Mouse (Mus musculus): Measurements from ENCODE around the gene Zswim1.
"Not testable (repeated sequence)": the region's sequence is repeated elsewhere in the genome, so short reads cannot be mapped to it uniquely, and the experiment has no call there.

The Zswim1 gene

DNA sequence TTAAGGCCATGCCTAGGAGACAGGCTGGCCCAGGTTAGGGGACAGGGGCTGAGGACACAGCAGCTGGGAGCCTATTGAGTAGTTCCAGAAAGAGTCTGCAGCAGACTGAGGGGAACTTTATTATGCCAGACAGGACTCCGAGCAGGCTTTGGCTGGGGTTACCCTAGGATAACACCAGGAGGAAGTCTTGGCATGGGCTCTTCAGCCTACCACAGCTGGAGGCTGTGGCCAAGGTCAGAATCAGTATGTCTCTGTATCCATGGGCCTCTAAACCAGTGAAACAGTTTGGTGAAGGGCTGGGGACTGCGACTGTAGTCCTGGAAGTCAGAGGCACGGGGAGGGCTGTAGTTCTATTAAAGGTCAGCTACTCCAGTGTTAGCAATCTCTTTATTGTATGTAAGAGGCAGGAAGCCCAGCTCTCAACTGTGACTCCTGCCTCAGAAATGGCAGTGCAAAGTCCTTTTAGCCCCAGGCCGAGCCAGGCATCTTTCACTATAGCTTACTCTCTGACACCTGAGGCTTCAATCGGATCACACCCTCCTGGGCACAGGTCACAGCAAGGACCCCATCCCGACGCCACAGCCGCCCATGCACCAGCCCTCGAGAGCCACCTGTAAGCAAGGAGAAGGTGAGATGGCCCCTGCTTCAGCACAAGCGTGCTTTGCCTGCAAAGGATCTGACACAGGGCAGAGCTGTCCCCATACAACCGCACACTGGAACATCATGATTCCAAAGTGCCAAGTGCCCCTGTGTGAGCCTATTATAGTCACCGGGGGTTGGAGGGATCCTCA lies 29.9 kb upstream of the Zswim1 start:
- DNase-seq (ENCODE audit: low spot score in 2 of 2) = no peak

DNA sequence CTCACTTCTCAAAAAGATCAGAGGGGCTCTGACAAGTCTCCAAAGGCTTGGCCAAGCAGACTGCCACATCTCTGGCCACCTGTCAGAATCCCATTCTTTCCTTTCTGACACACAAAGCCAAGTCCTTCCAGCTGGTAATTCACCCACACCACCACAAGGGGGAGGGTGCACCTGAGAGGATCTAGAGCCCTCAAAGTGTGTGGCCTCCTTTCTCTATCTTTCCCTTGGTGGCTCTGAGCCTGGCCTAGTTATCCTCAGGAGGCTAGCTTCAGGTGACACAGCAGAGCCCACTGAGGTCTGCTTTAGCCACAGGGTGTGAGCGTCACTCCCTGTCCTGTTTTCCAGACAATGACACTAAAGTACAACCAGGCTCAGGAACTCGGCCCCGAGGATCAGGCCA lies 29.2 kb upstream of the Zswim1 start:
- peak; percentile 73 to 87 for DNase-seq (ENCODE audit: low spot score in 2 of 2)

DNA sequence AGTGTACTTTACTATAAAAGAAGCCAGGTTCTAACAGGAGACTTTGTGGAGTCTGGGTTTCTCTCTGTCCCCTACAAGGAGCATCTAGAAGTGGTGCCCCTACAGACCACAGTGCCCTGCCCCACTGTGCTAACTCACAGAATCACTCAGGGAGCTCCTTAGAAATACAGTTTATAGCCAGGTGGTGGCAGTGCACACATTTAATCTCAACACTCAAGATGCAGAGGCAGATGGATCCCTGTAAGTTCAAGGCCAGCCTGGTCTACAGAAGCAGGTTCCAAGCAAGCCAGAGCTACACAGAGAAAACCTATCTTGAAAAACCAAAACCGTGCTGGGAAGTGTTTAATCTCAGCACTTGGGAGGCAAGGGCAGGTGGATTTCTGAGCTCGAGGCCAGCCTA lies 28.7 kb upstream of the Zswim1 start:
- no peak for DNase-seq (ENCODE audit: low spot score in 2 of 2)

DNA sequence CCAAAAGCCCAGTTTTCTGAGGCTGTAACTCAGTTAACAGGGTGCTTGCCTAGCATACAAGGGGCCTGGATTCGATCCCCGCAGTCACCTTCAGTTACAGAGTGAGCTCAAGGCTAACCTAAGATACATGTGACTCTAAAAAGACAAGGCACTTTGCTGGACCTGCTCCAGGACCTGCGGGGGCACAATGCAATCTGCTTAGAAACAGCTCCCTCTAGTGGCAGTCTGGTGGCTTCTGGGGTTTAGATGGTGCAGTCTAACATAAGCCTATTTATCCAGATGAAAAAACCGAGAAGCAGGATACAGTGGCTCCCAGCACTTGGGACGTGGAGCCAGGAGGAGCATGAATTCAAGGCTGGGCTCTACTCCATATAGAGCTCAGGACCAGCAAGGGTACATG lies 28.2 kb upstream of the Zswim1 start:
- DNase-seq (ENCODE audit: low spot score in 2 of 2) = peak; percentile 83 to 89

DNA sequence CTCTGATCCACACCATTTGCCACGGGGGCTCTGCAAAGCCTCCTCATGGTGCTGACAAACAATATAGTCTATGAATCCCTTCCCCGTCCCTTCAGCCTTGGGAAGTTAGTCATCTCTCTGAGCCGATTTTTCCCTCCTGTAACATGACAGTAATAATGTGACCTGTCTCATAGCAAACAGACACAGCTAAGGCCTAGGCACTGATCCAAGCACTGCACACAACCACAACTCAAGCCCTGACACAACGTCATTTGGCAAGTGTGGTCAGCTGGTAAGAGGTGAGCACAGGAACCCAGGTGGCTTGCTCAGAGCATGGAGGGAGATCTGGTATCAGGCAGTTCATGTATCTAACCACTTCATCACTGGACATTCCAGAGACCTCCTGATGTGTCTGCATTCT lies 26.6 kb upstream of the Zswim1 start:
- DNase-seq (ENCODE audit: low spot score in 2 of 2) = no peak

DNA sequence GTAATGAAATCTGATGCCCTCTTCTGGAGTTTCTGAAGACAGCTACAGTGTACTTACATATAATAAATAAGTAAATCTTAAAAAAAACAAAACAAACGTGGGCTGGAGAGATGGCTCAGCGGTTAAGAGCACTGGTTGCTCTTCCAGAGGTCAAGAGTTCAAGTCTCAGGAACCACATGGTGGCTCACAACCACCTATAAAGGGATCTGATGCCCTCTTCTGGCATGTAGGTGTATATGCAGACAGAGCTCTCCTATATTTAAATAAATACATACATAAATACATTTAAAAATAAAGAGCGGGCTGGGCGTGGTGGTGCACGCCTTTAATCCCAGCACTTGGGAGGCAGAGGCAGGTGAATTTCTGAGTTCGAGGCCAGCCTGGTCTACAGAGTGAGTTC lies 23.9 kb upstream of the Zswim1 start:
- DNase-seq (ENCODE audit: low spot score in 2 of 2) = not testable (repeated sequence)

DNA sequence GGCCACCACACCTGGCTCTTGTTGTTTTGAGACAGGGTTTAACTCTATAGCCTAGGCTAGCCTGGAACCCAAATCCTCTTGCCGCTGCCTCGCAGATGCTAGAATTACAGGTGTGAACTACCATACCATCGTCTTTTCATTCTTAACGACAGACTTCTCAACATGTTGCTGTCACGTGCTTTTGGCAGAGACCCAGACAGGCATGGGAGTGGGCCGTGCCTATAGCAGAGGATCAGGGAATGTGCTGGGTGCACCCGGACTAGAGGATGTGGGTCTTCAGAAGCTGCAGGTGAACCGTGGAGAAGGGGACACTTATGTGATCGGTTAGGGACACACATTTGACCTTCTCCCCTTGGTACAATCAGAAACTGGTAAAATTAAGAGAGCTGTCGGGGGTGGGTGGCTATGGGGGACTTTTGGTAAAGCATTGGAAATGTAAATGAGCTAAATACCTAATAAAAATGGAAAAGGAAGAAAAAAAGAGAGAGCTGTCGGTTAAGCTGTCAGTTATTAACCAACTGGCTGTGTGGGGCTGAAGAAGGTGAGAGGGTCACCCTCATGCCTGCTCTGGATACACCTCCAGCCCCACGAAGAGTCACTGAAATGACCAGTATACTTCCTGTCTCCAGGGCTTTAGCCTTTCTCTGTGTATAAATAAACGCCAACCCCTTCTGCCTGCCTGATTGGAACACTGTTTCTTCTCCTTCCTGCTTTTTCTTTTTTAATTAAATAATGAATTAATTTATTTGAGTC lies 22.1 kb upstream of the Zswim1 start:
- no peak for DNase-seq (ENCODE audit: low spot score in 2 of 2)

DNA sequence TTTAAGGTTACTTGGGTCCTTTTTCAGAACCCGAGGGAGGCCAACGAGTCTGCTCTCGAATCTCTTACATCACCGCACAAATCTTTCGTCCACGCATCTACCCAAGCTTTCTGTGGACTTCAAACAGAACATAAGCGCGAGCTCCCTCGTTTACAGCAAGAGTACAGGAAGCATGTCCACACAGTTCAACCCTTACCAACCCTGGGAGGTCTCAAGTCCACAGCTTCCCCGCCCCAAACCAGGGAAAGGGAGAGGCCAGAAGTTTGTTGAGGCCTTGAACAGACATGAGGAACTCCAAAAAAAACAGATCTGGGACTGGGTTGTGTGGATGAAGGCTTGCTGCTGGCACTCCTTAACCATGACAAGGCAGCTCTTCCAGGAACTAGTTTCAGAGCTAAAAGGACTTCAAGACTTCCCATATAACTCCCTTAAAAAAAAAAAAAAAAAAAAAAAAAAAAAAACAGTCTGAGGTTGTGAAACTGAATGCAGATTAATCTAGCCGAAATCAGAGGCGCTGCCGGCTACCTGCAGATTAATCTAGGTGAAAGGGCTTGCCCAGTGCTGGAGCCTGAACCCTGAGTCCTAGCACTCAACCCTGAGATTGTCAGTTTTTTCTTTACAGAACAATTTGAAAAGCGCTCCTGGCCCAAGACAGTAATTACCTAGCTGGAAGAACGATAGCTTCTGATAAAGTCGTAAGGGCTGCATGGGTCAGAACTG lies 19.1 kb upstream of the Zswim1 start:
- no peak for DNase-seq (ENCODE audit: low spot score in 2 of 2)

DNA sequence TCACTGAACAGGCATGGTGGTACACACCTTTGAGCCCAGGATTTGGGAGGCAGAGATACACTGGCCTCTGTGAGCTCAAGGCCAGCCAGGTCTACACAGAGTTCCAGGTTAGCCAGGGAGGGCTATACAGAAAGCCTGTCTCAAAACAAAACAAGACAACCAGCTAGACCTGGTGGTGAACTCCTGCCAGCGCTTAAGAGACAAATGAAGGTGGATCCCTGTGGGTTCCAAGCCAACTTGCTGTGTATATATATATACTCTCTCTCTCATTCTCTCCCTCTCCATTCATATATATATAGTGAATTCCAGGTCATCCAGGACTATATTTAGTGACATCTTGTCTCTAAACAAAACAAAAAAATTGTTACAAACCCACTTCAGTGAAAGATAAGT lies 18.6 kb upstream of the Zswim1 start:
- no peak for DNase-seq (ENCODE audit: low spot score in 2 of 2)

DNA sequence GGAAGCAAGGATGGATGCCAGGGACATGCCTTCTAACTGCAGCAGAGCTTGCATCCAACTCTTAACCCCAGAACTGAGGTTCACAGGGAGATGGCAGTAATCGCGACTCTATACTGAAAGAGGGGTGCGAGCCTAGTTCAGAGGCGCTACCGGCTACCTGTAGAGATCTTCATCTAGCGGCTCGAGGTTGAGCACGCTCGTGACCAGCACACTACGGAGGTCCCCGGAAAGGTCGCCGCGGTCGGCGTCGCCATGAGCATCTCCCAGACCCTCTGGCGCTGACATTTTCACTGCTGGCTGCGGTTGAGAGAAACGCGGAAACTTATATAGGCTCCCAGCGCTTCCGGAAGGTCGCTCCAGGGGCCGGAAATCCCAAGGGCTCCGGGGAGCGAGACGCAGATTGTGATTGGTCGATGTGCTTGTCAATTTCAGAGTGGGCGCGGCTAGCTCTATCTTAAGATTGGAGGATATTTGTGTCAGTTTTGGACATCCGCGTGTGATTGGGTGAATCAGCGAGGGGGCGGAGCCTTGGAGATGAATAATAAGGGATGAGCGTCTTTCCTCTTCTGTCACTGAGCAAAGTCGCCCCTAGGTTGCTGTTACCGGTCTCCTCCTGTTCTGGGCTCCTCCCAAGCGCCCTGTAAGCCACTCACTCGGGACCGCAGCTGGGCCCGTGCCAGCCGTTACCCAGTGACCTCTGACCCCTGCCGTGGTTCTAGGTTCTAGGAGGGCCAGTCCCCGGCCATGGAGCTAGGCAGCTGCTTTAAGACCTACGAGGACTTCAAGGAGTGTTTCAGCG lies 17.8 kb upstream of the Zswim1 start, which contains the start of the genes Acot8 and Zswim3:
TSS of gene Acot8 (minus strand) at position 350 of the 799 bp plus-strand sequence.
TSS of gene Zswim3 (plus strand) at position 566 of the 799 bp plus-strand sequence.
- peak; percentile 98 to 99 for DNase-seq (ENCODE audit: low spot score in 2 of 2)

DNA sequence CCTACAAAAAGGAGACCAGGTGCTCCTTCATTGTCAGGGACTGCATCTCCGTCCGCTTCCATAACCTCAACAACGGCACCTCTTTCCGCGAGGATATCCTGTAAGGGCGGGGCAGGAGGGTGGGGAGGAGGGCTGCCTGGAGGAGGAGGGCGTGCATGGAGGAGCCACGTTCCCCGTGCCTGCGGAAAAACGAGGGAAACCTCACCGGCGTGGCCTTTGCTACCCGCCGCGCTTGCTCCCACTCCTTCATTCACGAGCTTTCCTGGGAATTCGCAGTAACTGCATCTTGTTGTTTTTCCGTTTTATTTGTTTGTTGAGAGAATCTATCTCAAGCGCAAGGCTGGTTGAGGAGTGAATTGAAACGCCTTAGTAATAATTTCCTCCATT lies 17.2 kb upstream of the Zswim1 start:
- no peak for DNase-seq (ENCODE audit: low spot score in 2 of 2)

DNA sequence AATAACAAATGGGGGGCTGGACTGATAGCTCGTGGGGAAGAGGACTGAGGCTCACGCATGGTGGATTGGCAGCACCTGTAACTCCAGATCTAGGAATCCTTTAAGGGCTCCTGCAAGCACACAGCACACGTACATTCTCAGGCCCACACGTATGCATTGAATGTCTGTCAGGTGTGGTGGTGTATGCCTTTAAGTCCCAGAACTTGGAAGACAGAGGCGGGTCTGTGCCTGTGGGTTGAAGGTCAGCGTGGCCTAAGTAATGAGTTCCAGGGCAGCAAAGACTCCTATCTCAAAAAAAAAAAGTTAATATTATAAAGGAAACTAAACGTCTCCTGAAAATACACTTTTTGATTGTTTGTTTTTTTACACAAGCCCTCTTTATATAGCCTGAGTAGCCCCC lies 15.9 kb upstream of the Zswim1 start:
- DNase-seq (ENCODE audit: low spot score in 2 of 2) = no peak

DNA sequence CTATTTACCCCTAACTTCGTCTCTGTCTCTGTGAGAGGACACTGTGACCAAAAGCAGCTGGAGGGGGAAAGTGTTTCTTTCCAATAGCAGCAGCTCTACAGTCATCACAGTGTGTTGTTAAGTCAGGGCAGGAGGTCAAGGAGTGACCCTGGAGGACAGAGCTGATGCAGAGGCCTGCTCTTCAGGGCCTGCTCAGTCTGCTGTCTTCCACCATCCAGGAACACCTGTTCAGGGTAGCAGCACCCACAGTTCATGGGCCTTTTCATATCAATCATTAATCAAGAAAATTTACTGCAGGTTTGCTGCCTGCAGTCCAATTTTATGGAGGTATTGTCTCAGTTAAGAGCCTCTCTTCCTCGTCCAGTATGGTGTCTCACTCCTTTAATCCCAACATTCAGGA lies 8.9 kb upstream of the Zswim1 start:
- DNase-seq (ENCODE audit: low spot score in 2 of 2) = no peak

DNA sequence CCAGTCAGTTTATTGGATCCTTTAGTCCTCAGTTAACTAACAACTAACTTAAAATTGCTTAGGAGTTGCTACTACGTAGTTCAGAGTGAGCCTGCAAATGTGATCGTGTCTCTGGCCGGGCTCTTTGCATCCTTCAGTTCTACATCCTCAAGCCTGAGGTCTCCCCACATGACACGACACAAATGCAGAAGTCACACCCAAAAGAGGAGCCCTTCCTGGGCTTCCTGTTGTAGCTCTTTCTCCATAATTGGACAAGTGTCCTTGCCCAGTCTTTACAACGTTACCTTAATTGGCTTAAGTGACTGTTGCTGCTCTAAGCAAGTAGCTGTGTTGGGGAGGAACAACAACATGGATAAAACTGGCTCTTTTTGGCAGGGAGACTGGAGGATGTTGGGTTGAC lies 7.1 kb upstream of the Zswim1 start:
- DNase-seq (ENCODE audit: low spot score in 2 of 2) = no peak

DNA sequence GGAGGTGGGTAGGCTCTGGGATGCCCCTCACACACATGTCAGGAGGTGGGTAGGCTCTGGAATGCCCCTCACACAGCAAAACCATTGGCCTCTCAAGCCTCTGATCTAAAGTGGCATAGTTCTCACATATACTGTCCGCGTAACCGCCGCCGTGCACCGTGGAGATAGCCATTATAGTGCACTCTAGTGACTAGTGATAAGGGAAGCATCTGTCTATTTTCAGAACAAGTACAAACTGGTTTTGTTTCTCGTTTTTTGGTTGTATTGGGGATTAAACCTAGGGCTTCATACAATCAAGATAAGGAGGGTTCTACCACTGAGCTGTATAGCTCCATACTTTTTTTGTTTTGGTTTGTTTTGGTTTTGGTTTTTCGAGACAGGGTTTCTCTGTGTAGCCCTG lies 6.7 kb upstream of the Zswim1 start:
- DNase-seq (ENCODE audit: low spot score in 2 of 2) = no peak

DNA sequence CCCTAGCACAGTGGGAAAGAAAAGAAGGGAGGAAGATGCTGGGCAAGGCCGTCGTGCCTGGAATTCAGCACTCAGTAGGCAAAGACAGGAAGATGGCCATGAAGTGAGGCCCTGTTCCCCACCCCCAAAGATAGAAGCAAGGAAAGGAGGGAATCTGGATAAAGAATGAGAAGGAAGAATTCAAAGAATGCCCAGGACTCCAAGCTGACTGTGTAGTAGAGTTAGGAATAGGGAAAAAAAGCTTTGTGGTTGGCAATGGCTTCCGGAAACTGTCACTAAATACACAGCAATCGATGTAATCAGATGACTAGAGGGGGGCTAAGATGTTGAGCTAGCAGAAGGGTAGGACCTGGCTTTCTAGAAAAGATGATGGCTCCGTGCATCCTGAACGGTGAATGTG lies 5.3 kb upstream of the Zswim1 start:
- DNase-seq (ENCODE audit: low spot score in 2 of 2) = no peak

DNA sequence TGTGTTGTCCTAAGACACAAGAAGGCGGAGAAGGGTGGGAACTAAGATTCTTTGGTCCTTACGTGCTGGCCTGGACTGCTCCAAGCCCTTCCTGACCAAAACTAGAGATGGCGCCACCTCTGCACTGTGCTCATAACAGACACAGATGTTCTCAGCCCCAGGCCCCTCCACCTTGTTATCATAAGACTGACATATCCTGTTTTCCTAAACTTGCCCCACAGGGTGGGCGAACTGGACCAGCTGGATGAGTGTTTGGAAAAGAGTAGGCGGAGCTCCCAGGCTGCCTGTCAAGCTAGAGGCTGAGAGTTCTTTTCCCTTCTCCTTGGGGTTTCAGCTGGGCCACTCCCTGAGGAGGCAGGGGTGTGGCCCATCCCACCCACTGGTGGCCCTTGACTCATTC lies 4.8 kb upstream of the Zswim1 start:
- no peak for DNase-seq (ENCODE audit: low spot score in 2 of 2)

DNA sequence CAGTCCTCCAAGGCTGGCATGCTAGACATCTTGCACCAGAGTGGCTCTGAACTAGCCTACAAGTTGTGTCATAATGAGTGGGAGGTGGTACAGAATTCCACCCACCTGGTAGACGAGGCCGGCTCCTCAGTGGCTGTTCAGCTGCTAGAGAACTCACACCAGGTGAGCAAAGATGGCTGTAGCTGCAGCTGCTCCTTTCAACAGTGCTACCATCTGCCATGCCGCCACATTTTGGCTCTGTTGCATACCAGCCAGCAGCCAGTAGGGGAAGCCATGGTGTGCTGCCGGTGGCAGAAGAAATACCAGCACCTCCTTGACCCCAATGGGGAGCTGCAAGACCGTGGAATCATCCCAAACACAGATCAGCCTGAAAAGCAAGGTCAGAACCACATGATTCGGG lies 1.4 kb upstream of the Zswim1 start:
- no peak for DNase-seq (ENCODE audit: low spot score in 2 of 2)

DNA sequence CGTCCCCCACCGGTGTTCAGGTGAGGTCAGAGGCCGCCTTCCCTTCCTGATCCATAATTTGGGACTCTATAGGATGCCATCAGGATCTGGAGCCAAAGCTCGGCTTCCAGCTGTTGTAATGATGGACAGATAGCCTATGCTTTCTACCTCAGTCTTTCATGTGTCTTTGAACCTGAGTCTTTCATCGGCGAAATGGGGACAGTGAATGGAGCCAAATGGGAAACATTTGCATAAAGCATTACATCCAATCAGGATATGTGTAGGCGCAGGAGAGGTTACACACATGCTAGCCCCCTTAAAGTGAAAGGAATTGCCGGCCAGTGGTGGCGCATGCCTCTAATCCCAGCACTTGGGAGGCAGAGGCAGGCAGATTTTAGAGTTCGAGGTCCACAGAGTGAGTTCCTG lies 697 bp downstream of the Zswim1 start:
- DNase-seq (ENCODE audit: low spot score in 2 of 2) = no peak

DNA sequence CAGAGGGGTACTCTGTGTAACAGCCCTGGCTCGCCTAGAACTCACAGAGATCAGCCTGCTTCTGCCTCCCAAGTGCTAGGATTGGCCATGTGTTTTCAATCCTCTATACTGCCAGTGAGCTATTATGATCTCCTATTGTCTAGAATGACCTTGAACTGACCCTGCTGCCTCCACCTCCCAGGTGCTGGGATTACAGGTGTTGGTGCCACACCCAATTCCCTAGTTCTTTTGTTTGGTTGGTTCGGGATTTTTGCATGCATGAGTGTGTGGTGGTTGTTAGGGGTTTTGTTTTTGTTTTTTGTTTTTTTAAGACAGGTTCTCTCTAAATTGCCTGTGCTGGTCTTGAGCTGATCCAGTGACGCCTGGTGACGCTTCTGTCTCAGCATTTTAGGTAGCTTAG lies 1.5 kb downstream of the Zswim1 start:
- DNase-seq (ENCODE audit: low spot score in 2 of 2) = no peak

DNA sequence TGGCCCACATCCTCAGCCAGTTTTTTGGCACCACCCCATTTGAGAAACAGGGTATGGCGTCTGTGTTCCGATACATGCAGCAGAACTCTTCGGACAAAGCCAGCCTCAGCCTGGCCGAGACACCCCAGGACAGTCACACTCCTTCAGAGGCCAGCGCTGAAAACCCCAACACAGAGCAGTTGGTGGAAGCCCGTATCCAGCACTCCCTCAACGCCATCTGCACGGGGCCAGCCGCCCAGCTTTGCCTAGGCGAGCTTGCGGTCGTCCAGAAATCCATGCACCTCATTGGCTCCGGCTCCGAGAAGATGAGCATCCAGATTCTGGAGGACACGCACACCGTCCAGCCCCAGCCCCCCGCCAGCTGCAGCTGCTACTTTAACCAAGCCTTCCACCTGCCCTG lies 3.0 kb downstream of the Zswim1 start:
- no peak for DNase-seq (ENCODE audit: low spot score in 2 of 2)

Measured in spleen, postnatal 4 days (tissue).